Mouse (Mus musculus) liver, embryonic 13.5 days (tissue): ENCODE results near the gene Tmem132b. TPM values are rescaled to one million over a fixed set of nuclear protein-coding genes. Genes with fewer than 3 reads are reported as not detected.
A peak's percentile ranks its signal among the peaks of the same experiment; 100 is the strongest.
"Not testable (repeated sequence)": the region's sequence is repeated elsewhere in the genome, so short reads cannot be mapped to it uniquely, and the experiment has no call there.

ENCODE experiments used
- ATAC-seq: fragments of 200-750 bp; cut with Nextera tagmentation; 2 replicates; pipeline ENCODE4 v1.8.0; 2017; ENCODE audit warnings: low read depth, mild to moderate bottlenecking, moderate number of reproducible peaks, moderate library complexity
- DNase-seq: peaks from one replicate; pipeline ENCODE4 v3.0.0; 2022
- H3K27ac ChIP-seq: fragments of 300-500 bp; sonication (generic); 2 replicates; pipeline ENCODE4 v1.5.1; 2015; ENCODE audit warnings: moderate library complexity, mild to moderate bottlenecking, inconsistent platforms
- H3K27me3 ChIP-seq: fragments of 300-500 bp; sonication (generic); 2 replicates; pipeline ENCODE4 v1.6.1; 2015; ENCODE audit warnings: mild to moderate bottlenecking, inconsistent platforms
- H3K36me3 ChIP-seq: fragments of 300-500 bp; sonication (generic); 2 replicates; pipeline ENCODE4 v1.6.1; 2015; ENCODE audit warnings: mild to moderate bottlenecking, inconsistent platforms
- H3K4me1 ChIP-seq: fragments of 300-500 bp; sonication (generic); replicated peaks from 2 replicates; pipeline ENCODE4 v1.6.1; 2015; ENCODE audit warnings: inconsistent platforms
- H3K4me2 ChIP-seq: fragments of 300-500 bp; sonication (generic); 2 replicates; pipeline ENCODE4 v1.6.1; 2015; ENCODE audit warnings: inconsistent platforms, mild to moderate bottlenecking, moderate library complexity
- H3K4me3 ChIP-seq: fragments of 300-500 bp; sonication (generic); replicated peaks from 2 replicates; pipeline ENCODE4 v1.5.1; 2015; ENCODE audit warnings: mild to moderate bottlenecking, inconsistent platforms
- H3K9ac ChIP-seq: fragments of 300-500 bp; sonication (generic); 2 replicates; pipeline ENCODE4 v1.6.1; 2015; ENCODE audit warnings: mild to moderate bottlenecking, inconsistent platforms
- H3K9me3 ChIP-seq: fragments of 300-500 bp; sonication (generic); replicated peaks from 2 replicates; pipeline ENCODE4 v1.6.1; 2016; ENCODE audit warnings: inconsistent platforms
- WGBS: fragments of 180-500 bp; shearing (Covaris S2); methylation state at CpG from one replicate; pipeline ENCODE4 v1.1.7; 2015; ENCODE audit not compliant: insufficient replicate concordance; 5-methylcytosine and 5-hydroxymethylcytosine counted together
- polyA plus RNA-seq: library from polyadenylated mRNA; unstranded; fragments of >200 nt; fragmentation: Nextera tagmentation; extraction: Ambion mirVana; gene quantifications from 2 replicates; pipeline ENCODE4 v1.2.1, GENCODE M21; 2015

The Tmem132b gene
- polyA plus RNA-seq: 0.14 TPM in 1 of 2 replicates, not detected in the other

DNA sequence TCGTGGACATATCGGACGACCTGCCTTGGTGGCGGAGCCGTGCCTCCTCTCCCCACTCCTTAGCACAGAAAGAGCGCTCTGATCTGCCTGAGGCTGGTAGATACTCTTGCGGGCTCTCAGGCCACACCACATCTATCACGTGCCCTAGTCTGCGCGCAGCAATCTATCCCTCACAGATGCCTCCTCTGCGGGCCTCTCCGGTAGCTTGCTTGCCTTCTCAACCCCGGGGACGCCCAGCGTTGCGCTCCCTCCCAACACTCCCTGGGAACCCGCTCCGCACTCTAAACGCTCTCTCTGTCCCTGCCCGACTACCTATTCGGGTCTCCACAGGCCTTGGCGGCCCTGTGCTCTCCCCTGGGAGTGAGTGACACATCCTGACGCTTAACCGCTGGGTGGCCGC lies at the start of gene Tmem132b:
Gene Tmem132b, plus strand, starts transcription at position 141 of the 400 bp plus-strand sequence.
- DNase-seq (no peak), ATAC-seq (peak; percentile 55; the same call in 1 of the 2 replicates)
- Histone ChIP-seq H3K9ac (no peak within 1 kb of the TSS), H3K9me3 (peaks cover 2% of the 10 kb centered on the region), H3K27me3 (peaks cover 86% of the 10 kb centered on the region), H3K4me2 (peak within 1 kb of the TSS; percentile 43), H3K27ac (no peak within 1 kb of the TSS), H3K4me3 (peak within 1 kb of the TSS; percentile 32), H3K4me1 (peaks cover 4% of the 10 kb centered on the region), H3K36me3 (no peaks in the 10 kb centered on the region)
- under 1% methylated on average over 22 of the region's 25 CpGs for WGBS

DNA sequence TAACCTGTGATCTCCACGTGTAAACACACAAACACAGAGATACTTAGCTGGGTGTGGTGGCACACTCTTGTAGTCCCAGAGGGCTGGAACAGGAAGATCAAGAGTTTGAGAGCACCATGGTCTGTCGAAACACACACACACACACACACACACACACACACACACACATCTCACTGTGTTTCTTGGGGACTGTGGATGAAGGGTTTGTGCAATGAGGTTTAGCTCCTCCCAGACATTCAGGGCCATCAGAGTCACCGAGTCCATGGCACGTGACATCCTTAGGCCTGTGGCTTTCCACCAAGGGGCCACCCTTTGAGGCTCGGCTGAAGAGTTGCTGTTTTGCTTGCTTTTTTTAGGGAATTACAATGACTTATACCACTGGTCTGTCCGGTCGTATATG lies 49.1 kb upstream of the Tmem132b start:
- Histone ChIP-seq H3K4me2 (no peak overlapping the region), H3K4me3 (no peak overlapping the region), H3K27ac (no peak overlapping the region), H3K9ac (no peak overlapping the region), H3K4me1 (peaks cover 26% of the 10 kb centered on the region), H3K9me3 (no peaks in the 10 kb centered on the region), H3K36me3 (peaks cover 45% of the 10 kb centered on the region), H3K27me3 (no peaks in the 10 kb centered on the region)
- DNase-seq (no peak), ATAC-seq (no peak)
- 68% methylated on average over 7 of the region's 7 CpGs for WGBS

DNA sequence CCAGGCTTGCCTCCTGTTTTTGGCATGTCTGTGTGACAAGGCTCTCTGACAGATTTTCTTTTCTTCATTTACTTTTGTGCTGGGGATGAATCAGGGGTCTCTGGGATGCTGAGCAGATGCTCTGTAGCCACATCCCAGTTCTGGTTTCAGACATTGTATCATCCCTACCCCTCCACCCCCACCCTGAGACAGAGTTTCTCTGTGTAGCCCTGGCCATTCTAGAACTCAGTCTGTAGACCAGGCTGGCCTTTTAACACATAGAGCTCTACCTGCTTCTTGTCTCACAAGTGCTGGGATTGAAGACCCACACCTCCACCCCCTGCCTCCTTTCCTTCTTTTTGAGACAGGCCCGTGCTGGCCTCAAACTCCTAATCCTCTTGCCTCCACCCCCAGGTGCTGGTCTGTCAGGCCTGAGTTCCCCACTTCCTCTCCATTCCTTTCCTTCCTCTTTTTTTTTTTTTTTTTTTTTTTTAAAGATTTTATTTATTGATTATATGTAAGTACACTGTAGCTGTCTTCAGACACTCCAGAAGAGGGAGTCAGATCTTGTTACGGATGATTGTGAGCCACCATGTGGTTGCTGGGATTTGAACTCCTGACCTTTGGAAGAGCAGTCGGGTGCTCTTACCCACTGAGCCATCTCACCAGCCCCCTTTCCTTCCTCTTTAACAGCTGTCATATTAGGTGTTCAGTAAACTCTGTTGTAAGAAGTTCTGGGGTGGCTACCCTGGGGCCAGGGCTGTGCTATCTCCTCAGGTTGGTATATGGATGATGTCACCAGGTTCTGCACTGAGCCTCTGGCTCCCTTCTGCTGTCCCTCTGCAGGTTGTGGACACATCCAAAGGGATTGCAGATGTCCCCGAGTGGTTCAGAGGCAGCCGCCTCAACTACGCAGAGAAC lies 47.6 kb upstream of the Tmem132b start:
- DNase-seq: no peak
- Histone ChIP-seq H3K36me3 (peaks cover 51% of the 10 kb centered on the region), H3K4me1 (peaks cover 16% of the 10 kb centered on the region), H3K27me3 (no peaks in the 10 kb centered on the region), H3K4me2 (no peak overlapping the region), H3K9me3 (no peaks in the 10 kb centered on the region), H3K9ac (no peak overlapping the region), H3K4me3 (no peak overlapping the region), H3K27ac (0 out of 2 replicates have a peak overlapping the region, but pooled peaks have one; percentile 47)
- ATAC-seq: peak; percentile 38; the same call in 1 of the 2 replicates
- 59% methylated on average over 6 of the region's 6 CpGs for WGBS

DNA sequence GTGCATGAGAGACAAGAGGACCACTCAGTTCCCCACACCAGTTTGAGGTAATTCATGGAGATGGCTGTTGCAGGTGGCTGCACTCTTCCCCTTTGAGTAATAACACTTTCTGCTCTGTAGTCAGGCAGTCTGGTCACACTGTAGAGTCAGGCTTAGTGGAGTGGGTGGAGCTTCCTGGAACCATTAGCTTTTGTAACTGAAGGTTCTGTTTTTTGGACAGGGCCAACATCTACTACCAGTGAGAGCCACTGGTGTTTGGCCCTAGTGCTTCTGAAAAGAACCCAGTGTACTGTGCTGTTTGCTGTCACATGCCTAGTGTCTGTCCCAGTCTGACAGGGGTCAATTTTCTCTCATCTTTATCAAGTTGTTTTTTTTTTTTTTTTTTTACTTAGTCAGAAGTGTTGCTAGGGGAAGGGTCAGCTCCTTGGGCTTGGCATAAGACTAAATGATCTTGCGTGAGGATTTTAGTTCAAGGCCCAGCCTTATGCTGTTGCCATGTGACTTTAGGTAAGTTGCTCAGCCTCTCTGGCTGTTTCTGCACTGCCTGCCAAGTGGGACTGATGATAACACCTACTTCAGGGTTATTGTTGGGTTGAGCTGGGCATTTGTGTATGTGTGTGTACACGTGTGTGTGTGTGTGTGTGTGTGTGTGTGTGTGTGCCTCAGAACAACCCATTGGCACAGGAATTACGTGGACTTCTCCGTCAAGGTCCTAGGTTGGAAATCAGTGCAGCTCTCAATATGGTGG lies 46.4 kb upstream of the Tmem132b start:
- no peak overlapping the region; the same call in 1 of the 2 replicates for H3K9ac ChIP-seq
- peak overlapping the region; percentile 47 for H3K27ac ChIP-seq
- peaks cover 54% of the 10 kb centered on the region for H3K36me3 ChIP-seq
- no peaks in the 10 kb centered on the region for H3K27me3 ChIP-seq
- 75% methylated on average over 4 of the region's 4 CpGs for WGBS
- H3K4me3 ChIP-seq: no peak overlapping the region
- H3K9me3 ChIP-seq: no peaks in the 10 kb centered on the region
- H3K4me1 ChIP-seq: peaks cover 16% of the 10 kb centered on the region
- DNase-seq (no peak), ATAC-seq (no peak)
- H3K4me2 ChIP-seq: no peak overlapping the region

DNA sequence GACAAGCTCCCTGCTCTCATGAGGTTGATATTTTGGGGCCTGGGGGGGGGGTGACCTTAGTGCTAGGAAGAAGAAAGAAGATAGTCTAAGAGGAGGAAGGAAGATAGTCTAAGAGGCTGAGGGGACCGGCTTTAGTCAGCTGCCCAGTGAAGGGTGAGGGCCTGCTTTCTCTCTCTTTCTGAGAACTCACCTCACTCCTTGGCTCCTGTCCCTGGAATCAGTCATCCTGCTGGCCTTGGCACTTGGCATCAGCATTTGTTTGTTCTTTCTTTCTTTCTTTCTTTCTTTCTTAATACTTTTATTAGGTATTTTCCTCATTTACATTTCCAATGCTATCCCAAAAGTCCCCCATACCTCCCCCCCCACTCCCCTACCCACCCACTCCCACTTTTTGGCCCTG lies 45.5 kb upstream of the Tmem132b start:
- no peaks in the 10 kb centered on the region for H3K27me3 ChIP-seq
- H3K9me3 ChIP-seq: no peaks in the 10 kb centered on the region
- H3K27ac ChIP-seq: no peak overlapping the region
- 68% methylated on average over 1 of the region's 1 CpGs for WGBS
- H3K4me1 ChIP-seq: peaks cover 12% of the 10 kb centered on the region
- ATAC-seq (no peak), DNase-seq (no peak)
- no peak overlapping the region for H3K9ac ChIP-seq
- peaks cover 60% of the 10 kb centered on the region for H3K36me3 ChIP-seq
- no peak overlapping the region for H3K4me2 ChIP-seq
- H3K4me3 ChIP-seq: no peak overlapping the region

DNA sequence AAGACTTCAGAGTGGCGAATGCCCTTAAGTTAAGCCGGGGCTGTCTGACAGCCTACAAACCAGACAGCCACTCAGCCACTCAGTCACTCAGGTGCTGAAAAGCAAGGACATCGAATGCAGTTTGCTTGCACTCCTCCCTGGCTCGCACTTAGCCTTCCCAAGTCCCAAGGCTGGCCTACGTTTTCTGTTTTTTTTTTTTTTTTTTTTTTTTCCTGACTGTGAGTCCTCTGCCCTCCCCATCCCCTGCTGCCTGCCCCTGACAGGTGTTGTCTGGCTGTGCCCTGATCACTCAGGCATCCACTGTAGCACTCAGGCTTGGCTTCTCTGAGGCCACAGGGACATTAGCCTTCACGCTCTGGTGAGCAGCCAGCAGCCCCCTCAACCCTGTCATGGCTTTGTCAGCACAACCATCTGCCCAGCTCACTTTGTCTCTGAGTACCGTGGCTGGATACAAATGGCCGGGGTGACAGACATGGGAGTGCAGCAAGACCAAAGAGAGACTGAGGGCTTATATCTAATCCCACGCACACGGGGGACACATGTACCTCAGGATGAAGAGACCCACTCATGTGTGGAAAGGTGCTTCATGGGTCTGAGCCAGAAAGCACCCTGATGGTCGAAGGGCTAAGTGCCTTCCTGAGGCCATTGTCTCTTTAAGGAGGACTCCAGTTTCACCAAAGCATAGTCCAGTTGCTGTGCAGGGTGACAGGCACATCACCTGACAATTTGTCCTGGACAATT lies 44.0 kb upstream of the Tmem132b start:
- WGBS: 77% methylated on average over 11 of the region's 11 CpGs
- H3K27ac ChIP-seq: no peak overlapping the region
- no peaks in the 10 kb centered on the region for H3K27me3 ChIP-seq
- H3K9me3 ChIP-seq: no peaks in the 10 kb centered on the region
- H3K4me2 ChIP-seq: no peak overlapping the region
- ATAC-seq (no peak), DNase-seq (no peak)
- H3K4me3 ChIP-seq: no peak overlapping the region
- peaks cover 66% of the 10 kb centered on the region for H3K36me3 ChIP-seq
- H3K9ac ChIP-seq: no peak overlapping the region; the same call in 1 of the 2 replicates
- peaks cover 12% of the 10 kb centered on the region for H3K4me1 ChIP-seq

DNA sequence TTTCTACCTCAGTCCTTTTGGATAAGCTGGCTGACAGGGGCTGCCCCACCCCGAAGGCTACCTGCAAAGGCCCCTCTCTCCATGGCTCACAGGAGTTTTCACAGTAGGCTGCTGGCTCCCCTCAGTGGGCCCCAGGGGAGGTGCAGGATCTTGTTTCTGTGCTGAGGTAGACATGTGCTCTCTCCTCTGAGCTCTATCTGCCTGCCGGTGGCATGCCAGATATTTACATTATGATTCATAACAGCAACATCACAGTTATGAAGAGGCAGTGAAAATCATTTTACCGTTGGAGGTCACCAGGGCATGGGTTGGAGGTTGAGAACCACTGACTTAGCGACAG lies 43.5 kb upstream of the Tmem132b start:
- H3K4me3 ChIP-seq: no peak overlapping the region
- H3K9ac ChIP-seq: no peak overlapping the region
- H3K27ac ChIP-seq: no peak overlapping the region
- WGBS: 55% methylated on average over 4 of the region's 4 CpGs
- no peaks in the 10 kb centered on the region for H3K9me3 ChIP-seq
- H3K4me1 ChIP-seq: peaks cover 11% of the 10 kb centered on the region
- DNase-seq: no peak
- peaks cover 66% of the 10 kb centered on the region for H3K36me3 ChIP-seq
- H3K27me3 ChIP-seq: no peaks in the 10 kb centered on the region
- no peak overlapping the region for H3K4me2 ChIP-seq
- ATAC-seq: no peak

DNA sequence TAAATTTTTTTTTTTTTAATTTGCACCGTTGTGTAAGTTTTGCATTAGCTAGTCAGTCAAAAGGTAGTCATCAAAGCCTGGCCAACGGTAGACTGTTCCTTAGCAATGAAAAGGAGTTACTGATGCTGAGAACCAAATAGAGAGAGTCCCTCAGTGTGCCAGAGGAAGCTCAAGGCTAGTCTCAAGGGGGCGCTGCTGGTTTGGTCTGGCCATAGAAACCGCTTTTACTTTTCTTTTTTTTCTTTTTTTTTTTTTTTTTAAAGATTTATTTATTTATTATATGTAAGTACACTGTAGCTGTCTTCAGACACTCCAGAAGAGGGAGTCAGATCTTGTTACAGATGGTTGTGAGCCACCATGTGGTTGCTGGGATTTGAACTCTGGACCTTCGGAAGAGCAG lies 42.6 kb upstream of the Tmem132b start:
- not testable (repeated sequence) for H3K27me3 ChIP-seq

DNA sequence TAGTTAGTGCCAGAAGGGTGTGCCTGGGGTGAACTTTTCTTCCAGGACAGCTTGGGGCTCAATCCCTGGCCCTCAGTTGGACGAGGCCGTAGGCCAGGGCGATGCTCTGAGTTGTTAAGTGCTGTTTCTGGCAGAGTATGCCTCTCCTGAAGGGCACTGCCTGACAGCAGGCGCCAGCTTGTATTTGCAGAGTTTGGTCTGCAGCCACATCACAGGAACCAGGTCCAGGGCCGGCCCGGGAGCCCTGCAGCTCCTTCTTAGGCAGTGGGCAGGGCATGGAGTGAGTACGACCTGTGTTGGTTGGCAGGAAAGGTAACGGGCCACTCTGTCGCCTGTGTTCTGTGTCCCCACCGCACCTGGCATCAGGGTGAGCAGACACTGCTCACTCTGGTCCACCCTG lies 40.5 kb upstream of the Tmem132b start:
- no peak for ATAC-seq
- Histone ChIP-seq H3K27me3 (no peaks in the 10 kb centered on the region), H3K4me2 (no peak overlapping the region), H3K36me3 (peaks cover 51% of the 10 kb centered on the region), H3K9me3 (no peaks in the 10 kb centered on the region), H3K4me3 (no peak overlapping the region), H3K27ac (no peak overlapping the region), H3K9ac (no peak overlapping the region), H3K4me1 (0 out of 2 replicates have a peak, but pooled peaks cover 4% of the 10 kb centered on the region)
- 87% methylated on average over 10 of the region's 10 CpGs for WGBS
- DNase-seq: no peak

More for the DNA sequence above, 42.6 kb upstream of the Tmem132b start:
- not testable (repeated sequence) for H3K4me1 ChIP-seq, DNase-seq, H3K4me2 ChIP-seq, ATAC-seq, H3K9ac ChIP-seq, H3K4me3 ChIP-seq, H3K9me3 ChIP-seq, H3K27ac ChIP-seq
- 80% methylated on average over 5 of the region's 5 CpGs for WGBS
- H3K36me3 ChIP-seq: peaks cover 60% of the 10 kb centered on the region

DNA sequence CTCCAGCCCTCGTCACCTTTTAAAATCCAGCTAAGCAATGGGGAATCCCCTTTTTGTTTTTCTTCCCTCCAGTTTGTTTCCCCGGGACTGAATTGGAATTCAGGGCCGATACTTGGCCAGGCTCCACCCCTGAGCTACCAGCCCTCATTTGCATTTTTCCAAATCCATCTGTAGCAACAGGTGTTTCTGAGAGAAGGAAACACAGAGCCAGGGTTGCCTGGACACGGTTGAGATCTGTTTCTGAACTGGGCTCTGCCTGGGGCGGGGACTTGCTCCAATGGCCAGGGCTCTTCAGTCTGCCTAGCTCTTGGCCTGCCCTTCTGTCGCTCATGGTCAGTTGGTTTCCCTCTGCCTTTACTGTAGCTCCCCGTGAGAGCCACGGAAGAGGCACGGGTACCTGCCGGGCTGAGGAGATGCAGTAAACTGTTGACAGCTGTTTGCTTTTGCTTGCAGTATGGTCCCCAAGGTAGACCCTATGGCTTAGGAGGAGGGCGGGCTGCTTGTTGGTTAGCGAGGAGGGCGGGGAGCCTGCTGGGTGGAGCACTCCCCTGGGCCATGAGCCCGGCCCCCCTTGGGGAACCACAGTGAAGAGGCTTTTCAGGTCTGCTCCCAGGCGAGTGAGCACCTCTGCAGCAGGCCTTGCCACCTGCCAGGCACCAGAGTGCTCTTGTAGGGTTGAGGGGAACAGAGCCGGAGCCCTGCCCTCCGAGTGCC lies 39.0 kb upstream of the Tmem132b start:
- DNase-seq (no peak), ATAC-seq (no peak)
- no peak overlapping the region for H3K27ac ChIP-seq
- peaks cover 41% of the 10 kb centered on the region for H3K36me3 ChIP-seq
- 0 out of 2 replicates have a peak, but pooled peaks cover 4% of the 10 kb centered on the region for H3K4me1 ChIP-seq
- no peaks in the 10 kb centered on the region for H3K9me3 ChIP-seq
- no peak overlapping the region for H3K9ac ChIP-seq
- H3K27me3 ChIP-seq: no peaks in the 10 kb centered on the region
- H3K4me2 ChIP-seq: no peak overlapping the region
- 69% methylated on average over 17 of the region's 17 CpGs for WGBS
- no peak overlapping the region for H3K4me3 ChIP-seq
